Comparison of ENCODE assay signal across 13 mouse cellular contexts in the genomic region with DNA sequence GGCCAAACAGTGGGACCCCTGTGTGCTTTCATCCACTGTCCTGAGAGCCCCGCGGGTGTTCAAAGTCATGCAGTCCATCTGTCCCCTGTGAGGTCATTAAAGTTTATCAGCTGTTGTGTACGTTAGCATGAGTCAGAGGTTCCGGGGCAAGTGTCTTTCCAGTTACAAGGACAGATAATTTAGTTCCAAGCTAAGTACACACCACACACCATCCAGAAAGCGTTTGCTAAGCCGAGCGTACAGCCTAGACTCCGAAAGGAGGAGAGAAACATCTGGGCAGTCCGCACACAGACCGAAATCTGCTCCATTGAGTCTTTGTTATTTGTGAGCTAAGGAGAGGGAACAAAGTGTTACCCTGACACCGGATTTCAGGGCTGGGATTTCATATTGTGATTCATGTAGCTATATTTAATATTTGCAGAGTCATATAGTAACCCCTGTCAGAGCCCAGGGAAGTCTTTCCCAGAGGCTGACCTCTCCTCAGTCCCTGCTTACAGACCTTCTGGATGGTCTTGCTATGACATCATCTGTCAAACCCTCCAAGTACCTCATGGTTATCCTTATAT. TPM values are rescaled to one million over a fixed set of nuclear protein-coding genes. Genes with fewer than 3 reads are reported as not detected.
DNase-seq lines count a peak whose midpoint lies in the region; ATAC-seq lines count a peak whose summit lies in the region.
"Had no signal": no experiment of that assay in that cellular context is flagged by ENCODE, and none has a peak within 500 bp of the region (broad histone marks: within the 10 kb centered on the region; RNA-seq: fewer than 3 reads in every experiment).

No protein-coding gene starts in this region.

- no peak overlapping the region for H3K4me3 ChIP-seq in forebrain, embryonic 10.5 days
- H3K4me3 ChIP-seq in forebrain, embryonic 15.5 days = no peak overlapping the region
- H3K4me3 ChIP-seq in heart, embryonic 15.5 days = no peak overlapping the region
- H3K4me3 ChIP-seq in liver, embryonic 16.5 days (ENCODE audit: low read depth, low read length) = no peak overlapping the region
- no peak overlapping the region for H3K4me3 ChIP-seq in kidney, embryonic 16.5 days (ENCODE audit: low read length)
- H3K4me3 ChIP-seq: forebrain, embryonic 12.5 days; lung, embryonic 15.5 days had no signal

- H3K27ac ChIP-seq in forebrain, embryonic 10.5 days = peak overlapping the region; percentile 25; the same call in 1 of the 2 replicates
- H3K27ac ChIP-seq in forebrain, embryonic 15.5 days (replicated peaks) = no peak overlapping the region
- peak overlapping the region; percentile 73 for H3K27ac ChIP-seq in heart, embryonic 15.5 days
- H3K27ac ChIP-seq in liver, embryonic 16.5 days (ENCODE audit: low read length) = peak overlapping the region; percentile 68
- no peak overlapping the region for H3K27ac ChIP-seq in kidney, embryonic 16.5 days (ENCODE audit: low read length)
- H3K27ac ChIP-seq: forebrain, embryonic 12.5 days; lung, embryonic 15.5 days had no signal

- no peak for DNase-seq in forebrain, embryonic 10.5 days (ENCODE audit: extremely low spot score, low spot score)
- peak; percentile 38 for DNase-seq in adrenal gland, postnatal 14 days
- DNase-seq in left cerebral cortex, postnatal 14 days (ENCODE audit: low spot score in 2 of 2) = no peak
- no peak for DNase-seq in spleen, postnatal 4 days (ENCODE audit: low spot score in 2 of 2)
- DNase-seq: kidney, adult 8-10 months; layer of hippocampus, postnatal 36 days had no signal

- H3K9me3 ChIP-seq in forebrain, embryonic 10.5 days = no peaks in the 10 kb centered on the region
- no peaks in the 10 kb centered on the region for H3K9me3 ChIP-seq in forebrain, embryonic 15.5 days
- no peaks in the 10 kb centered on the region for H3K9me3 ChIP-seq in heart, embryonic 15.5 days (replicated peaks)
- H3K9me3 ChIP-seq in liver, embryonic 16.5 days (replicated peaks; ENCODE audit: control insufficient read depth, low read length) = no peaks in the 10 kb centered on the region
- H3K9me3 ChIP-seq in kidney, embryonic 16.5 days (ENCODE audit: low read length) = no peaks in the 10 kb centered on the region
- H3K9me3 ChIP-seq: forebrain, embryonic 12.5 days; lung, embryonic 15.5 days had no signal

- peaks cover 11% of the 10 kb centered on the region for H3K4me1 ChIP-seq in forebrain, embryonic 10.5 days
- H3K4me1 ChIP-seq in forebrain, embryonic 15.5 days = no peaks in the 10 kb centered on the region
- peaks cover 17% of the 10 kb centered on the region for H3K4me1 ChIP-seq in heart, embryonic 15.5 days (replicated peaks)
- no peaks in the 10 kb centered on the region; the same call in none of the 2 replicates for H3K4me1 ChIP-seq in liver, embryonic 16.5 days (ENCODE audit: control insufficient read depth, low read depth, low read length)
- no peaks in the 10 kb centered on the region for H3K4me1 ChIP-seq in kidney, embryonic 16.5 days (ENCODE audit: insufficient read depth, low read length)
- H3K4me1 ChIP-seq: forebrain, embryonic 12.5 days; lung, embryonic 15.5 days had no signal

- H3K36me3 ChIP-seq in forebrain, embryonic 10.5 days (replicated peaks) = no peaks in the 10 kb centered on the region
- H3K36me3 ChIP-seq in forebrain, embryonic 15.5 days = no peaks in the 10 kb centered on the region
- H3K36me3 ChIP-seq in heart, embryonic 15.5 days = no peaks in the 10 kb centered on the region
- no peaks in the 10 kb centered on the region for H3K36me3 ChIP-seq in liver, embryonic 16.5 days (ENCODE audit: control insufficient read depth, insufficient read depth)
- no peaks in the 10 kb centered on the region for H3K36me3 ChIP-seq in kidney, embryonic 16.5 days (ENCODE audit: insufficient read depth, low read length)
- H3K36me3 ChIP-seq: forebrain, embryonic 12.5 days; lung, embryonic 15.5 days had no signal

- no peak overlapping the region for H3K9ac ChIP-seq in forebrain, embryonic 15.5 days (replicated peaks)
- no peak overlapping the region for H3K9ac ChIP-seq in heart, embryonic 15.5 days
- peak overlapping the region; percentile 11; the same call in 1 of the 2 replicates for H3K9ac ChIP-seq in liver, embryonic 16.5 days (ENCODE audit: low read depth, low read length)
- no peak overlapping the region for H3K9ac ChIP-seq in kidney, embryonic 16.5 days (replicated peaks; ENCODE audit: low read length)
- H3K9ac ChIP-seq: forebrain, embryonic 12.5 days; lung, embryonic 15.5 days had no signal

- H3K27me3 ChIP-seq in forebrain, embryonic 10.5 days (ENCODE audit: poor library complexity, severe bottlenecking) = no peaks in the 10 kb centered on the region
- no peaks in the 10 kb centered on the region for H3K27me3 ChIP-seq in forebrain, embryonic 15.5 days
- H3K27me3 ChIP-seq in heart, embryonic 15.5 days = no peaks in the 10 kb centered on the region
- no peaks in the 10 kb centered on the region for H3K27me3 ChIP-seq in liver, embryonic 16.5 days (ENCODE audit: control insufficient read depth, insufficient read depth, low read depth, low read length)
- H3K27me3 ChIP-seq in kidney, embryonic 16.5 days (ENCODE audit: insufficient read depth, low read length) = no peaks in the 10 kb centered on the region
- H3K27me3 ChIP-seq: forebrain, embryonic 12.5 days; lung, embryonic 15.5 days had no signal

- ATAC-seq in forebrain, embryonic 15.5 days (replicated peaks) = no peak
- ATAC-seq in heart, embryonic 15.5 days (replicated peaks; ENCODE audit: insufficient number of reproducible peaks, insufficient read depth, low FRiP score, low read depth) = peak; percentile 67
- peak; percentile 78 for ATAC-seq in liver, embryonic 16.5 days (ENCODE audit: low read depth)
- ATAC-seq in kidney, embryonic 16.5 days (ENCODE audit: low FRiP score, low TSS enrichment) = no peak
- ATAC-seq: midbrain, embryonic 16.5 days had no signal

- WGBS in forebrain, embryonic 10.5 days = 83% methylated on average over 11 of the region's 11 CpGs
- WGBS in forebrain, embryonic 15.5 days = 75% methylated on average over 11 of the region's 11 CpGs
- WGBS in heart, embryonic 15.5 days = 23% methylated on average over 11 of the region's 11 CpGs
- WGBS in liver, embryonic 16.5 days (ENCODE audit: insufficient replicate concordance) = 55% methylated on average over 11 of the region's 11 CpGs
- WGBS in kidney, embryonic 16.5 days = 60% methylated on average over 11 of the region's 11 CpGs

- intact Hi-C loops in left cerebral cortex, postnatal 14 days (cut with DNase I) = no loop called here

- H3K4me2 ChIP-seq in forebrain, embryonic 15.5 days (replicated peaks) = no peak overlapping the region
- H3K4me2 ChIP-seq in heart, embryonic 15.5 days = peak overlapping the region; percentile 36
- H3K4me2 ChIP-seq in liver, embryonic 16.5 days (ENCODE audit: low read depth, low read length) = no peak overlapping the region
- no peak overlapping the region for H3K4me2 ChIP-seq in kidney, embryonic 16.5 days (replicated peaks; ENCODE audit: low read depth, low read length)
- H3K4me2 ChIP-seq: forebrain, embryonic 12.5 days; lung, embryonic 15.5 days had no signal

RNA-seq across cellular contexts. Expression of a gene that starts 18.0 kb away (rescaled TPM):
- 55.8 and 56.1 TPM in 2 replicates for polyA plus RNA-seq in forebrain, embryonic 10.5 days (2016; fragmentation: Nextera tagmentation; extraction: Ambion mirVana)
- 76.1 and 78.8 TPM in 2 replicates for polyA plus RNA-seq in forebrain, embryonic 15.5 days (2015; fragmentation: Nextera tagmentation; extraction: Ambion mirVana)
- total RNA-seq in adrenal gland, postnatal 14 days (2021) = 49.1 and 50.4 TPM in 2 replicates
- 41.0 and 49.6 TPM in 2 replicates for polyA plus RNA-seq in heart, embryonic 15.5 days (2015; fragmentation: Nextera tagmentation; extraction: Ambion mirVana)
- 19.4 and 24.0 TPM in 2 replicates for polyA plus RNA-seq in liver, embryonic 16.5 days (2015; fragmentation: Nextera tagmentation; extraction: Ambion mirVana)
- 10 to 100 TPM; 28.4 to 31.0 TPM for total RNA-seq in left cerebral cortex, postnatal 14 days (2021)
- polyA plus RNA-seq in kidney, embryonic 16.5 days (2015; fragmentation: Nextera tagmentation; extraction: Ambion mirVana) = 59.3 and 63.2 TPM in 2 replicates

RNA-seq across cellular contexts. Expression of a gene that starts 25.2 kb away (rescaled TPM):
- 9.1 TPM in 2 replicates for polyA plus RNA-seq in forebrain, embryonic 10.5 days (2016; fragmentation: Nextera tagmentation; extraction: Ambion mirVana)
- polyA plus RNA-seq in forebrain, embryonic 15.5 days (2015; fragmentation: Nextera tagmentation; extraction: Ambion mirVana) = 12.3 and 12.8 TPM in 2 replicates
- total RNA-seq in adrenal gland, postnatal 14 days (2021) = 61.3 and 65.3 TPM in 2 replicates
- polyA plus RNA-seq in heart, embryonic 15.5 days (2015; fragmentation: Nextera tagmentation; extraction: Ambion mirVana) = 7.1 and 7.3 TPM in 2 replicates
- 4.0 TPM in 2 replicates for polyA plus RNA-seq in liver, embryonic 16.5 days (2015; fragmentation: Nextera tagmentation; extraction: Ambion mirVana)
- 10 to 100 TPM; 87.3 to 91.2 TPM for total RNA-seq in left cerebral cortex, postnatal 14 days (2021)
- polyA plus RNA-seq in kidney, embryonic 16.5 days (2015; fragmentation: Nextera tagmentation; extraction: Ambion mirVana) = 8.3 and 10.3 TPM in 2 replicates

Comparison
In these comparisons a context has a peak if more than half of its experiments do, and no peak if none do; other contexts are left out.
1. H3K27ac ChIP-seq: peak in forebrain, embryonic 10.5 days (single experiment), heart, embryonic 15.5 days (single experiment) and liver, embryonic 16.5 days (single experiment); none in forebrain, embryonic 15.5 days (single experiment) and kidney, embryonic 16.5 days (single experiment).
2. ATAC-seq: peak in heart, embryonic 15.5 days (single experiment) and liver, embryonic 16.5 days (single experiment); none in forebrain, embryonic 15.5 days (single experiment) and kidney, embryonic 16.5 days (single experiment).